Mouse (Mus musculus): Measurements from ENCODE around the gene Tbc1d2b.

Gene Tbc1d2b

DNA sequence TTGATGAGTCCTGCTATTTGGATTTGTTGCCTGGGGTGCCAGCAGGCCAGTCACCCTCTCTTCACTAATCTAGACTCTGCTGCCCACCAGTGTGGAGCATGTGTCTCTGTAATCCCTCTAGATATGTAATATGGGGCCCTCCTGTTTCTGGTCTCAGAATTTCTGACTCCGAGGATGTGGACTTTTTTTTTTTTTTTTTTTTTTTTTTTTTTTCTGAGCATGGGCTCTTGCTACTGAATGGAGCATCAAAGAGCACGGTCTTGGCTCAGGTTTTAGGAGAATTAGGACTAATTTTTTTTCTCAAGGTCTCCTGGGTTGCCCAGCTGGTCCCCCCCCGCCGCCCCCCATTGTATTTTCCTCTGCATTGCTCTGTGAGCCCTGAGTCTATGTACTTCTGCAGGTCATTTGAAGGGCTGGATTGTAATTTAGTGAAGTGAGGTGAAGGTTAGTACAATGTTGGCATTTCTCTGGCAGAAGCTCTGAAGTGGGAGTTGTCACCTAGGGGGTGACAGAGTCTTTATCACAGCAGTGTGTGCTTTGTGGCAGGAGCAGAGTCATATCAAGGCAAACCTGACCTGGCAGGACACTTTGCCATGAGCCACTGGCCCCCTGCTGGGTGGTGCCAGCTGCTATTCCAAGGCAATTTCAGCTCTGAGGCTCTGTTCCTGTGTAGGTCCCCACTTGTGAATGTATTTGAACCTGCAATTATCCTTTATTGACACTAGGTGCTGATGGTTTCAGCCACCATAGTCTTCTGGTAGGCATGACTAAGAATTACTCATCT lies 105.7 kb downstream of the Tbc1d2b start:
- no peak for DNase-seq

DNA sequence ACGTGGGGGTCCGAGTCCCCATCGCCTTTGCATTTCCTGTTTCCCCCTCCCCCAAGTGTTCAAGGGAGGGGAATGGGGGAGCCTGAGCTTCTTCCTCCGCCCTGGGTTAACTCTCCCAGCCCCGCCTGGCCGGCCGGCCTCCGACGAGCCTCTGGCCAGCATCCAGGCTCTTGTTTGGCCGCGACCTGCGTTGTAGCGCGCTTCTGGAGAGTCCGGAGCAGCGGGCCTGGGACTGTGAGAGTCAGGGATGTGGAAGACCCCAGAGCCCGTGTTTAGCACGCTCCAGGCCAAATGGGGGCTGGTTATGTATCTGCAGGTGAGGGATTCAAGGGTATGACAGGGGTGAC lies 106.9 kb downstream of the Tbc1d2b start:
- no peak for DNase-seq

GRCm38 (mm10) chr9:90162926-90163748 lies 107.5 kb downstream of the Tbc1d2b start, which contains the start of gene Adamts7:
Gene Adamts7 (plus strand): TSS chr9:90163069.
- peak; percentile 9 to 22 for DNase-seq

DNA sequence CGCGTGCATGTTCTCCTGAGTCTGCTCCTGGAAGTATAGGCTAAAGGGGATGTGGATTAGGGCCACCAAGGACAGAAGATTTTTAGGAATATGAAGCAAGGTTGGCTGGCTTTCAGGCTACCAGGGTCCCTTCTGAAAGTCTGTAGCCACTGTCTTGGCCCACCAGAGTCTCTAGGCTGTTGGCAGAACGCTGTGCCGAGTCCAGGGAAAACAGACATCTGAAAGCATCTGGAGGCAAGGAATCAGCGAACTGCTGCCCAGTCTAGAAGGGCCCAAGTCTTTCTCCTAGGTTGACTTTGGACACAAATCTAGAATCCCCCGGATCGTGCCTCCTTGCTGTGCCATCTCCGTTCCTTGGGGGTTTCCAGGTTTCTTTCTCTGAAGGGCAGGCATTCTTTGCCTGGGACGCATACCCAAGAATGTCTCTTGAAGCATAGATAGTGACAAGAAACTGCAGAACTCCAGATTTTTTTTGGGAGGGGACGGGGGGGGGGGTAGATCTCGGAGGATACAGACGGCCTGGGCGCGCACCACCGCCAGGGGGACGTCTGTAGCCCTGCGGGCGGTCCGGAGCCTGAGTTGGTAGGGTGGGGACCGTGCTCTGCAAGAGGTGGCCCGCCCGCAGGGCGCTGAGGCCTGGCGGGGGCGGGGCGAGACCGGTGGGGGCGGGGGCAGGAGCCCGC lies 108.2 kb downstream of the Tbc1d2b start:
- peak; percentile 26 to 40 for DNase-seq

Data from spleen, adult 18-20 months (tissue).